Mouse (Mus musculus) mature B cell (primary cell): ENCODE measurements around the gene Kcnk10.
"Not testable (repeated sequence)": the region's sequence is repeated elsewhere in the genome, so short reads cannot be mapped to it uniquely, and the experiment has no call there.

Source experiments
- in situ Hi-C: fragments of 300-500 bp; cut with MboI; formaldehyde crosslinking; loops from 2 replicates; pipeline ENCODE4 v1.14.3; 2019

Gene Kcnk10

DNA sequence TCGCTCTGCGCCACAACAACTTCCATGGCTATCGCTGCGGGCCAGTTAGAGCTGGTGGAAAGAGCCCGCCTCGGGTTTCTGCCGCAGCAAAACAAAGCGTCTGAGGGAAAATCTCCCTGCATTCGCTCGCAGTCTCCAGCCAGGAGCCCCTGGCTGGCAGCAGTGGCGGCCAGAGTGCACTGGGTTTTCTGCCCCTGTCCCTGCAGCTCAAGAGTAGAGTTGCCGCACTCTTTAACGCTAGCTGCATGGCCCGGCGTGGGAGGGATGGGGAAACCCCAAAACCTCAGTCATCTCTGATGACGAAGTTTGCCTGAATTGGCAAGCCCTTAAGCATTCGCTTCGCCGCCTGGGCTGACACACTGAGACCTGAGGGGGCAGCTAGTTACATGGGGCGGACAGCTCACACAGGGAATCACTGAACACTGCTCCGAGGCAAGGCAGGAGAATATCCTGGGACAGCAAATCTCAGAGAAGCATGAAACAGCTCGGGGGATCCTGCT, at the start of gene Kcnk10:
Gene Kcnk10, minus strand, starts transcription at position 450 of the 500 bp plus-strand sequence.
- in situ Hi-C loops, result no loop called here

DNA sequence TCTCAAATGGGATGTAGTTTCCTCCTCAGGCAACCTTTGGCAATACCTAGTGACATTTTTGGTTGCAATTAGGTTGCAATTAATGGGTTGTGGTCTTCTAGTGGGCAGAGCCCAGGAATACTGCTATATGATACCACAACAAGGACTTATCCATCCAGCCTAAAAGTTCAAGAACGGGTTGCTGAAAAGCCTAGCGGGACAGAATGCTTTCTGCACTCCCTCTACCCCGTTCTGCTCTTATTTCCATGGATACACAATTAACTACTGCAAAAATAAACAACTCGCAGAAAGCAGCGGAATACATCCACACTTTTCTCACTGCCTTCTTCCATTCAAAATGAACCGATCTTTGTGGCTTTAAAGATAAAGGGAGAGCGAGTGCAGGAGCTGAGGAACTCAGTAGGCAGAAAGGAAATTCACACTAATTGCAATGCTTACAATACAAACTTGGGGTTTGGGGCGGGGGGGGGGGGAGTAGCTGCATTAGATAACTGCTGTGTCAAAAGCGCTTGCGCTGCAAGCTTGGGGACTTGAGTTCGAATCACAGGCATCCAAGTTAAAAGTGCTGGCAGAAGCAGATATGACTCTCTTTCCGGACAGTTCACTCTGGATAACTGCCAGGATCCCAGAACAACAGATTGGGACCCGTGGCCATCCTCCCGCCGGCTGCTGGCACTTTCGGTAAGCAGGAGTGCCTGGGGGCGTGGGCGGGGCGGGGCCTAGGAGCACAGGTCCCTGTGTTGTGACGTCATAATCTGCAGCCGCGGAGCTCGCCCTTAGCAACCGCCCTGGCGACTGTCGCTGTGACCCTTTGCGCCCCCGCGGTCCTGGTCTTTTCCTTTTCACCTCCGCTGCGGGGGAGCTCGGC, 49.5 kb upstream of the Kcnk10 start, which contains the start of gene Spata7:
Gene Spata7, plus strand, starts transcription at position 766 of the 868 bp plus-strand sequence.
- in situ Hi-C loops, result no loop called here

DNA sequence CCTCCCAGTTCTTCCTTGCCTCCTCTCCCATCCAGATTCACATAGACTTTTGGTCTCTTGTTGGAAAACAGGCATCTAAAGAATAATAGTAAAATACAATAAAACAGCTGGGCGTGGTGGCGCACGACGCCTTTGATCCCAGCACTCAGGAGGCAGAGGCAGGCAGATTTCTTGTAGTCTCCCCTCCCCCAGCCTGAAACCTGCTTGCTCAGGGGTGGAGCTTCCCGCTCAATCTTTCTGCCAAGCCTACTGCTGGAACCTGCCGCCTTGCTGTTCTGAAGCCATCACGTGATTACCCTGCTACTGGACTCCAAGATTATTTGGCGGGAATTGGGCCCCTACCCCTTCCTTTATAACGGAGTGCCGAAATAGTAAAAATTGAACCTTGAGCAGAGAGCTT, 45.2 kb upstream of the Kcnk10 start:
- in situ Hi-C loops, result not testable (repeated sequence)

DNA sequence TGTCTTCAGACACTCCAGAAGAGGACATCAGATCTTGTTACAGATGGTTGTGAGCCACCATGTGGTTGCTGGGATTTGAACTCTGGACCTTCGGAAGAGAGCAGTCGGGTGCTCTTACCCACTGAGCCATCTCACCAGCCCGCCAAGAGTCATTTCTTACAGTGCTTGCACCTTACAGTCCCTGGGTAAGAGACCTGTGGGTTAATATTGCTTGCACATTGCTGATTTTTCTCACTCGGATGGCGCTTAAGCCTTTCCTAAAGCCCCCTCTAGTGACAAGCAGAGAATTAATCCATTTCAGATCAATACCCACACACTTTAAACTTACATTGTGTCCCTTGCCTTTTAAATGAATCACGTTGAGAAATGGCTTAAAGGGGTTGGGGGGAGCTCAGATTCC, 42.8 kb upstream of the Kcnk10 start:
- in situ Hi-C loops, result not testable (repeated sequence)

DNA sequence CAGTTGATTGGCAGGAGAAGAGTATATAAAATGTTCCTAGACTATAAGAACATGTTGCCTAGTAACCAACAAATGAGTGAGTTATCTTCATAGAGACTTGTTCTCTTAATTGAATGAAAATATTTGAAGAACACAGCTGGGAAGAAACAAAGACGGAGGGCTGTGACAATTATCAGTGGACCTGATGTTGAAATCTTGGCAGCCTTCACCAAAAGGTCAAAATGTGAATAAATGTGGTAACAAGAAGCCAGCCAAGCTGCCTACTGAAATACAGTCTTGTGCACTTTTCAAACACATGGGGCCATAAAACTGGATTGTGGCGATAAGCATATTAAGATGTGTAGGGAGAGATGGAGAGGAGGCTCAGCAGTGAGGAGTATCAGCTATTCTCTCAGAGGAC, 41.4 kb upstream of the Kcnk10 start:
- in situ Hi-C loops, result no loop called here

DNA sequence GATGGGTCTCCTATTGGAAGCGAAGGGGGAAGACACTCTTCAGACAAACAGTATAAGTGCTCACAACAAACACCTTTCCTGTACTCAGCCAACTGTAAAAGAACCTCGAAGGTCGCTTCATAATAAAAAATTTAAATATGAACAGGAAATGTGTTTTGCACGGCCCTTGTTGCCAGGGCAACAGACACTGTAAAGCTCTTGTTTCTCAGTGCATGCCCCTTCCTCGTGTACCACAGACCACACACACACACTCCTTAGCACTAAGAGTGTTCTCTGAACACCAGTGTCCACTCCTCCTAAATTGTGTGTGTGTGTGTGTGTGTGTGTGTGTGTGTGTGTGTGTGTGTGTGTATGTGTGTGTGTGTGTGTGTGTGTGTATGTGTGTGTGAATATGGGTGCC, 37.6 kb upstream of the Kcnk10 start:
- in situ Hi-C loops, result no loop called here

DNA sequence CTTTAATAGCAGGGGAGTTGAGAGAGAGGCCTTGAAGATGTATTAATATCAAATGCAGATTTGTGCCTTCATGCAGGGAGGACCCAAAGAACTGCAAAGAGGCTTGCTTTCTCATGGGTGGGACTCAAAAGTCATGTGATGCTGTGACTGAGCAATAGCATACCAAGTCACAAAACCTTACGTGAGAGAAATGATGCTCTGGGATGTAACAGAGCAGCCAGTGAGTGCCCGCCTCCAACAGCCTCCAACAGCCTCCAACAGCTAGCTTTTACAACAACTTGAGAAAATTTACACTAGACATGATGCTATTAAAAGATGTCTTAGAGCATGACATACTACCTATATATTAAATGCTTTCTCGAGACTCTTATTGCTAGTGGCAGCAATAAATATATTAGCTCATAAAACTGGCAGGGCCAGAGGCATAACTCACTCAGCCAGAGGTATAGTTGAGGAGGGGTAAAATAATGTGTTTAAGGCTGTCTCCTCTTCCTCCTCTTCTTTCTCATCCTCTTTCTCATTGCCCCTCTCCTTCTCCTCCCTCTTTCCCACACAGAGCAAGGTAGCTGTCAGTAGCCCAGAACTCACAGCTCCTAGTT, 36.9 kb upstream of the Kcnk10 start:
- in situ Hi-C loops, result no loop called here

DNA sequence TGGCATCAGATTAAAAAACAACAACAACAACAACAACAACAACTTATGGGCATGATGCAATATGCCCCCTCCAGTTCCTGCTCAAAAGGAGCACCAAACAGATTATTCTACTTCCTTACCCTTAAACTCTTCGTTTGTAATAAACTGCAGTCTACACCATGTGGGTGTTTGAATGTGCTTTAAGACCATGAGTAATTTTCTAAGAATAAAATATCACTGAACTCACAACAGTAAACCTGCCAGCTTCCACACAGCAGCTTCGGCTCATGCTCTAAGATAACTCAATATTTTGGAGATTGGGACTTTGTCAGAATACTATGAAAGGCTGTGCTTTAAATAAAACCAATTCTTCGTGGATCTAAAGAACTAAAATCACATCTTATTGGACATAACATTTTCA, 32.2 kb upstream of the Kcnk10 start:
- in situ Hi-C loops, result no loop called here

DNA sequence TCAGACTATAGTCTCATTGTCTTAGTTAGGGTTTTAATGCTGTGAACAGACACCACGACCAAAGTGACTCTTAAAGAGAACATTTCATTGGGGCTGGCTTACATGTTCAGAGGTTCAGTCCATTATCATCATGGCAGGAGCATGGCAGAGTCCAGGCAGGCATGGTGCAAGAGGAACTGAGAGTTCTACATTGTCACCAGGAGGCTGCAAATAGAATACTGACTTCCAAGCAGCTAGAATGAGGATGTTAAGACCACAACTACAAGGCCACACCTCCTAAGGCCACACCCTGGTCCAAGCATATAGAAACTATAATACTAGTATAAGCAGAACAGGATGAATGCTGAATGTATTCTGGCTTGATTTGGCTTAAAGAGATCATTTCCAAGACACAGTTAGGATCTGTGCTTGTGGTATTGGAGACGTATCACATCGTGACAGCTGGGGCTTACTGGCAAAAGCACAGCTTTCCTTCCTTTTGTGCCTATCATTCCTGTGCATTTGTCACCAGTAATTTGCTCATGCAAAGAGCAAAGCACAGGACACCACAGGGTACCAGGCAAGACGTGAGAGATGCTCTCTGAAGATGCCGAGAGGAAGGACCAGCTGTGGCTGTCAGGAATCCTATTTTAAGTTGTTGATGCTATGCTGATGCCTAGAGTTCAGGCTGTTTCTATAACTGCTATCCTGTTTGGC, 28.6 kb upstream of the Kcnk10 start:
- in situ Hi-C loops, result no loop called here

DNA sequence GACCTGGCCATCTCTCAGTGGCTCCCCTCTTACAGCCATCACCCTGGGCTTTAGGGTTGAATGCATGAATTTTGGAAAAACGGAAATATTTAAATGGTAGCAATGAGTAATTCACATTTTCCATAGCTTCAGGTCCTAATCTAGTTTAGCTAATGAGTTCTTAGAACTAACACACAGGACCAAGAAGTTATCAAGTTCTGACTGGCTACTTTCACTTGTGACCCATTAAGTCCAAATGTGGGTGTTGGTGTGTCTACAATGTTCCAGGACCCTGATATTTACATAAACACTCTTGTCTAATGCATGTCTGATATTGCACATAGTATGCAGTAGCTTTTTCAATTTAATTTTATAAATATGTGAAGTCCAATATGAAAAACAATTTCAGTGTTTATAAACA, 27.2 kb upstream of the Kcnk10 start:
- in situ Hi-C loops, result no loop called here

DNA sequence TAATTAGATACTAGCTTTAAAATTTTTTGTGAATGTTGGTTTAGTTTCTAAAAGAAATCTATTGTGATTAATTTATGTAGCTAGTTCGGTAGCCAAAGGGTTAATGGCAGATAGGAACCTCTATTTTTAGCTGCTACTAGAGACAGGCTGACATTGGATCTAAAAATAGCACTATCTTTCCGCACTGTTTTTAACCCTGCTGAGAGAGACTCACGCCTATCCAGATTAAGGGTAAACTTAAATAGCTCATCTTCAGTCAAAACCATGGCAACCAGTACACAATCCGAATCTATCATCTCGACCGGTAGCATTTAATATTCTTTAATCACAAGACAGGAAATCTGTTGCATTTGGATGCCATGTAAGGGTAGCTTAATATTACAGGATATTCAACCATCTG, 24.0 kb upstream of the Kcnk10 start:
- in situ Hi-C loops, result no loop called here

DNA sequence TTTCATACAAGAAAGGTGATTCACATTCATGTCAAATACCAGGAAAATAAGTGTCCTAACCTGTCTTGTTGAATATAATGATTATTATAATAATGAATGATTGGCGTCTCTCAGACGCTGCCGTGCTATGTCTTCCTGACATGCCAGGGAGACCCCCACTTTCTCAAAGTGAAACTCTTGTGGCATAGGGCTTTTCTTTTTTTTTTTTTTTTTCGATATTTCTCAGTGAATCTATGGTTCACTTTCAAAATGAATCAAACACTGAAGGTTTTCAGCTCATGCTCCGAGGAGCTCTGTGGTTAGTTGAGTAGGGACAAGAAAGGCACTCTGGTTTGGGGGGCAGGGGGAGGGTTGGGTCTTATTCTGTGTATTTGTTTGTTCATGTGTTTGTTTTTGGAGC, 22.8 kb upstream of the Kcnk10 start:
- in situ Hi-C loops, result no loop called here

DNA sequence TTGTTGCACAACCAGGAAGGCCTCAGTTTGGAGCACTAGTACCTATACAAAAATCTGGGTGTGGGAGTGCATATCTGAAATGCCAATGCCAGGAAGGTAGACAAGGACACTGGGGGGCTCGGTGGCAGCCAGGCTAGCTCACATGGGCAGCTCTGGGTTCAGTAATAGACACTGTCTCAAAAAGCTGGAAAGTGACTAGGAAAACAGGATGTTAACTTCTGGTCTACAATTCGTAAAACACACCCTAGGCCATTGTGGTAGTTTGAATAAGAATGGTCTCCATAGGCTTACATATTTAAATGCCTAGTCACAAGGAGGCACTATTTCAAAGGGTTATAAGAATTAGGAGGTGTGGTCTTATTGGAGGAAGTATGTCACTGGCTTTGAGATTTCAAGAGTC, 12.9 kb upstream of the Kcnk10 start:
- in situ Hi-C loops, result no loop called here

DNA sequence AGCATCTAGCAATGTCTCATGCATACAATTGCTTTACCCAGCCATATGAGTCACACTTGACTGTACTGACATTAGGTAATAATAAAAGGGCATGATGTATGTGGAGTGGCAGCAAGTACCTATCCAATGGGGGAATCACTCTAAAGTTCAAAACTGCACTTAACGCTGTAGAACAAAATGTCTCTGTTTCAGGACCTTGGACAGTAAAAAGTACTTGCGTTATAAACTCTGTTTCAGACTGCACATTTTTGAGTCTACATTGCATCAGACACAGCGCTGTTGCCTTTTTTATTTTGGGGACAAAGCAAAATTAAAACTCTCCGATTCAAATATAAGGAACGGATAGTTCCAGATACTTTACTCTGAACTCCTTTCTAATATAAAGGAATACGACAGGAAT, 10.5 kb upstream of the Kcnk10 start:
- in situ Hi-C loops, result no loop called here

DNA sequence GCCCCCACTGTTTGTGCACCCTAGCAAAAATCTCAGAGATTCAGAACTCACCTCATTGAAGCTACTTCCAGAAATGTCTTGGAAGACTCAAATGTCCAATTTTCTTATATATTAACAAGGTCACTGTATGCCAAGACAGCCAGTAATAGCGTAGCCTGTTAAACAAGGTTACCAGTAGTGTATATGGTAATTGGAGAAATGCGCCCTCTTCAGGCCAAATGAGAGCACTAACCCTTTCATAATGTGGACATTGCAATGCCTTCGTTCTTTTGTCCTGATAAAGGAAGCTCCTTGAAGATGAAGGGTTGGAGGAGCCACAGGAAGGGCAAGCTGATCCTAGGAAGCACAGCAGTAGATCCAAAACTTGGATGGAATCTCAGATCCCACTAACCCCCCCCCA, 7.2 kb upstream of the Kcnk10 start:
- in situ Hi-C loops, result no loop called here

DNA sequence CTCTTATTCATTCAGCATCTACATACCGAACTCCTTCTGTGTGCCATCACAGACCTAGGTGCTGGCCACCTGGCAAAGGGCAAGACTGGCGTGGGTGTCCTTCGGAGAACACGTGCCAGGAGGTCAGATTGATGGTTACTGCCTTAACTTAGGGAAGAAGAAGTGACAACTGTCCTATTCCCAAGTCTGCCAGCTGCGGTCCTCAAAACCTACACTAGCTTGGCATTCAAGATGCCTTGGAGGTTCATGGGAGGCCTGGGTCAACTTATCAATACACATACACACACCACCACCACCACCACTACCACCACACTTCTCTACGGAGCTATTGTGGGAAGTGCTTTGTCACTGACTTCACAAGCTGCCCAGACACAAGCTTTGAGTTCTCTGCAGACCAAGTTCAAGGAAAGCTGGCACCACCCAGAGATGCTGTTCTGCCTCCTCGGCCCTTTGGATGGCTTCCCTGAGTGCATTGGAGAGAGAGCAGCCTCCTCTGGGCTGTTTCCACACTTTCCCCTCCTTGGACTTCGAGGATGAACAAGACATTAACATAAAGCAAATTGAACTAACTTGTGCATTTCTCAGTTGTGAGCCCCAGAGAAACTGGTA, 2.1 kb downstream of the Kcnk10 start:
- in situ Hi-C loops, result no loop called here

DNA sequence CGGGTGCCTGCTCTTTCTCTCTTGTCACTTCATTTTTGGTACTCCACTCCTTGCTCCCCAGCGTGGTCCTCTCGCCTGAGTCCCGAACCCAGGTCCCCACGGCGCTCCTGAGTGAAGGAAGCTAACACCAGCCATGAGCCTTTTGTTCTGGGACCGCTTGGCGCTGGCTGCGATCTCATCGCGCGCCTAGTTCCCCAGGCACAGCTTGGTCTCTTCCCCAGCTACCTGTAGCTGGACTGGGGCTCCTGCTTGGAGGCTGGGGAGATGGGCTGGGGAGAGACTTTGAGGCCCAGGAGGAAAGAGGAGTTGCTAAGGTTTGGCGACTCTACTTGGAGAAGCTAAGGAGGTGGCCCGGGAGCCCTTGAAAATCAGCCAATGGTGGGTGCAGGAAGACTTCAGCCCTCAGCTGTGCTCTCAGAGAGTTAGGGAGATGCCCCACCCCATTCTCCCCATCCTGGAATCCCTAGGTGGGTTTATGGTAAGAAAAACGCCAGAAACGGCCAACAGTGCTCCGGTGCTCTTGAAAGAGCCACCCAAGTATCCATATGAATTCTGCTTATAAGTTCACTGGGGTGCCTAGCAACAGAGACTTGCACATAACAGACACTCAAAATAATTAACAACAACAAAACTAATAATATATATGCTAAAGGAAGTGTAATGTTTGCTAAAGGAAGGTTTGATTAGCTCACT, 2.8 kb downstream of the Kcnk10 start:
- in situ Hi-C loops, result no loop called here

DNA sequence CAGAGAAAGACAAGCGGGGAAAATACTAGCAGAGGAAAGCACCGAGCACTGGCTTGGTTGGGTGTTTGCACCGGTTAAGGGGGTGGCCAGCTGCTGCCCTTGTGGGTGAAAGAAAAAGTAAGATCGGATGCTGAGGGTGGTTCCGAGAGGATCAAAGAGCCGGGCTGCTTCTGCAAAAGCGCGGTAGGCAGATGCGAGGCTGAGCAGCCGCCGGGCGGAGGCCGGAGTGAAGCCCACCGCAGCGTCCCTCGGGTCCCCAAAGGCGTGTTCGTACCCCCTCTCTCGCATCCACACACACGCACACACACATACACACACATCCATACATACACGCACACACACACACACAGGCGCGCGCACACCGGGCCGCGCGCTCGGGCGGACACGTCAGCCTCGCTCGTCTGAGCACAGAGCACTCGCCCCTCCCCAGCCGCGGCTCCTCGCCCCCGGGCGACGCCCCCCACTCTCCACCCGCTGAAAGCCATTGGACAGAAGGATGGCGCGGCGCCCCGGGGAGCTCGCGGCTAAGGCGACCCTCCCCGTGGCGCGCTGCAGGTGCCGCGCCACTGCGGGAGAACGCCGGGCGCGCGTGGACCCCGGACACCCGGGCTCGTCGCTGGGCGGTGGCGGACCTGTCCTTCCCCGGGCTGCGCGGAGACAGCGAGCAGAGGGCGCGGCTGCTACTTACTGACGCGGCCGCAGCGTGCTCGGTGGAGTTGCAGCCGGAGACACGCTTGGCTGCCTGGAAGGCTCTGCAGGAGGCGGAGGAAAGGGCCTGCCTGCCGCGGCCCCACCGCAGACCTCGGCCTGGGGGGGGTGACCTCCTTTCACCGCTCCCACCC, 3.5 kb downstream of the Kcnk10 start:
- in situ Hi-C loops, result no loop called here

DNA sequence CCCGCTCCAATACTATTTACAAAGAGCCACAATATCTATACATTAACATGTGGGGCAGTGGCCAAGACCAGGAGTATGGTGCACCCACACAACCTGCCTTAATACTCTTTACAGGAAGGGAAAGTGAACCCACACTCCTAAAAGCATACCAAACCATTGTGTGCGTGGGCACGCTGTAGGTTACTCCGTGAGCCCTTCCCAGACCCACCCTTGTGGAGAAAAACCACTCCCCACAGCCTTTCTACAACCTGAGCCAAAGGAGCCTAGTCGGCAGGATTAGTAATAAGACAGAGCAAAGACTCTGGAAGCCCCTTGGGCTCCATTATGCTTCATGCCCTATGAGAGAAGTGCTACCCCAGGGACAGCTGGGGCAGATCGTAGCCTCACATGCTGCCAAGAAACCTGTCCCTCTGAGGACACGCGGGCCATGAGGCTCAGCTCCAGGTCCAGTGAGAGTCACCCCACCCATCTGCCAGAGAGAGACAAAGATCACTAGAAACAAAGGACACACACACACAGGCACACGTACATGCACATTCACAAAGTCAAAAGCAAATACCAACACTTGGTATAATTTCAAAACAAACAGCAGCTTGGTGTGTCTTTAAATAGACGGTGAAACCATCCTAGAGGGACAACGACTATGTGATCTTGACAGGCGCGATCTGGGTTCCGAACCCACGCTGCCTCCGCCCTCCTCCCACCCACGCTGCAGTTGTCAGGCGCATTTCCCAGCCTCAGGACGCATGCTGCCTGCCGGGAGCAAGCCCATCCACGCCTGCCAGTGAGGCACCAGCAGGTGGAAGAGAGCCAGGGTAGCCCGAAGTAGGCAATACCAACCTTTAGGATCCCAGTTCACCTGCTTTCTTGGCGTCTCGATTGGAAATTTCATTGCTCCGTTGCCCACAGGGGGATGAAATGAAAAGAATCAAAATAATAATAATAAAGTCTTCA, 4.5 kb downstream of the Kcnk10 start:
- in situ Hi-C loops, result no loop called here
